Mouse (Mus musculus) MEL (cell line): ENCODE results near the gene Ppp1r8.

Source experiments
- CTCF ChIP-seq, 3 experiments: IDR thresholded peaks in 2 of 3; conservative IDR thresholded peaks in 1 of 3; 2 replicates each; pipeline ENCODE4 v1.5.1; 2011 to 2012; ENCODE audit warnings: low read length in 3 of 3, low read depth in 2 of 3, mild to moderate bottlenecking in 2 of 3, improper control_type of control experiment in 1 of 3, inconsistent platforms in 1 of 3, mixed read lengths in 1 of 3, moderate library complexity in 1 of 3; ENCODE audit not compliant: control insufficient read depth in 1 of 3, insufficient read depth in 1 of 3, poor library complexity in 1 of 3, severe bottlenecking in 1 of 3
- ETS1 ChIP-seq: IDR thresholded peaks from 2 replicates; pipeline ENCODE4 v1.6.1; 2012; ENCODE audit warnings: low read depth, mild to moderate bottlenecking, inconsistent platforms, low read length, improper control_type of control experiment, moderate library complexity
- NELFE ChIP-seq: IDR thresholded peaks from 2 replicates; pipeline ENCODE4 v1.6.1; 2011; ENCODE audit warnings: low read depth, low read length, improper control_type of control experiment
- NRF1 ChIP-seq: IDR thresholded peaks from 2 replicates; pipeline ENCODE4 v1.6.1; 2014; ENCODE audit warnings: low read depth, mild to moderate bottlenecking, inconsistent platforms, low read length, improper control_type of control experiment, moderate library complexity; ENCODE audit not compliant: poor library complexity, insufficient read depth, severe bottlenecking
- POLR2A ChIP-seq, 2 experiments: IDR thresholded peaks; 2 replicates each; pipeline ENCODE4 v1.6.1; 2011 to 2012; ENCODE audit warnings: low read length in 2 of 2, mild to moderate bottlenecking in 2 of 2, control low read depth in 1 of 2, improper control_type of control experiment in 1 of 2, low read depth in 1 of 2, moderate library complexity in 1 of 2; ENCODE audit not compliant: control insufficient read depth in 1 of 2, insufficient read depth in 1 of 2, poor library complexity in 1 of 2
- SMC3 ChIP-seq: IDR thresholded peaks from 2 replicates; pipeline ENCODE4 v1.6.1; 2011; ENCODE audit warnings: low read depth, low read length, improper control_type of control experiment
- TCF12 ChIP-seq: IDR thresholded peaks from 2 replicates; pipeline ENCODE4 v1.6.1; 2014; ENCODE audit warnings: low read depth, mild to moderate bottlenecking, inconsistent platforms, low read length, improper control_type of control experiment, moderate library complexity
- UBTF ChIP-seq: IDR thresholded peaks from 2 replicates; pipeline ENCODE4 v1.6.1; 2012; ENCODE audit warnings: low read depth, mild to moderate bottlenecking, inconsistent platforms, low read length, improper control_type of control experiment, moderate library complexity, borderline replicate concordance; ENCODE audit not compliant: insufficient read depth

DNA sequence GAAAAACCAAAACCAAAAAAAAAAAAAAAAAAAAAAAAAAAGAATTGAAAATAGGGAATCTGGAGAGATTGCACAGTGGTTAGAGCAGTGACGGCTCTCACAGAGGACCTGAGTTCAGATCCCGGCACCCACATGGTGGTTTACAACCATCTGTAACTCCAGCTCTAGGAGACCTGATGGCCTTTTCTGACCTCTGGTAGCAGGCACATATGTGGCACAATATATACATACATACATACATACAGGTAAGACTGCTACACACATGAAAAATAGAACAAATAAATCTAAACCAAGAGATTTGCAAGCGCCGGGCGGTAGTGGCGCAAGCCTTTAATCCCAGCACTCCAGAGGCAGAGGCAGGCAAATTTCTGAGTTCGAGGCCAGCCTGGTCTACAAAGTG is 39.1 kb downstream of the Ppp1r8 start:
- TF ChIP-seq TCF12 (no peak), POLR2A (IDR thresholded peaks at IDR 0.05; ENCODE audit: control insufficient read depth in 1 of 2, insufficient read depth in 1 of 2, low read depth in 1 of 2, low read length in 2 of 2, poor library complexity in 1 of 2) (no peak), NRF1 (no peak), ETS1 (no peak), CTCF (IDR thresholded peaks at IDR 0.05 in 2 of 3, conservative IDR thresholded peaks at IDR 0.05 in 1 of 3; ENCODE audit: control insufficient read depth in 1 of 3, insufficient read depth in 1 of 3, low read depth in 2 of 3, low read length in 3 of 3, poor library complexity in 1 of 3, severe bottlenecking in 1 of 3) (no peak), SMC3 (no peak), NELFE (no peak), UBTF (no peak)
